27 mouse cellular contexts compared by ENCODE assay signal in the genomic region with DNA sequence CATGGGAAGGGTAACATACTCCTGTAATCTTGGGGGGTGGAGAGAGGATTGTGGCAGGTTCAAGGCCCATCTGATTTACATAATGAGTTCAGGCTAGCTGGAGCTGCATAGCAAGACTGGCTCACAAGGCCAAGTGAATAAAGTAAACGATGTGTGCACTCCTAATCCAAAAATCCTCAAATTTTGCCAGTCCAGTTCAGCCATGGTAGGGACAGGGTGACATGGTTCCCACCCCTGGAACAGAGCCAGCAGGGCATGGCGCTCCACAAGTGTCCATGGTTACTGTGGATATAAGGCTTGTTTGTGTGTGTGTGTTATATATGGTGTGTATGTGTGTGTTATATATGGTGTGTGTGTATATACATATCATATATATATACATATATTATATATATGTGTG. TPM values are rescaled to one million over a fixed set of nuclear protein-coding genes. Genes with fewer than 3 reads are reported as not detected.
"Had no signal": no experiment of that assay in that cellular context is flagged by ENCODE, and none has a peak within 500 bp of the region (broad histone marks: within the 10 kb centered on the region; RNA-seq: fewer than 3 reads in every experiment).

No protein-coding gene starts in this region.

- H3K9me3 ChIP-seq: embryonic facial prominence, embryonic 10.5 days; embryonic facial prominence, embryonic 13.5 days; embryonic facial prominence, embryonic 15.5 days; forebrain, embryonic 10.5 days; forebrain, embryonic 15.5 days; heart, embryonic 10.5 days had no signal

- H3K27me3 ChIP-seq: embryonic facial prominence, embryonic 12.5 days; embryonic facial prominence, embryonic 13.5 days; embryonic facial prominence, embryonic 15.5 days; forebrain, embryonic 12.5 days; forebrain, embryonic 13.5 days; forebrain, embryonic 15.5 days had no signal

- H3K4me1 ChIP-seq: embryonic facial prominence, embryonic 10.5 days; embryonic facial prominence, embryonic 12.5 days; embryonic facial prominence, embryonic 13.5 days; embryonic facial prominence, embryonic 15.5 days; forebrain, embryonic 10.5 days; forebrain, embryonic 12.5 days; forebrain, embryonic 13.5 days; forebrain, embryonic 15.5 days; heart, embryonic 10.5 days had no signal

- H3K36me3 ChIP-seq: embryonic facial prominence, embryonic 10.5 days; embryonic facial prominence, embryonic 12.5 days; embryonic facial prominence, embryonic 13.5 days; embryonic facial prominence, embryonic 15.5 days; forebrain, embryonic 10.5 days; forebrain, embryonic 12.5 days; forebrain, embryonic 15.5 days; heart, embryonic 10.5 days had no signal

- H3K9ac ChIP-seq: embryonic facial prominence, embryonic 12.5 days; embryonic facial prominence, embryonic 13.5 days; embryonic facial prominence, embryonic 15.5 days; forebrain, embryonic 12.5 days; forebrain, embryonic 13.5 days; forebrain, embryonic 15.5 days; forebrain, postnatal 0 days had no signal

- ATAC-seq: forebrain, embryonic 13.5 days; forebrain, embryonic 14.5 days; forebrain, embryonic 15.5 days; forebrain, embryonic 16.5 days; forebrain, postnatal 0 days had no signal

- H3K27ac ChIP-seq: embryonic facial prominence, embryonic 10.5 days; embryonic facial prominence, embryonic 12.5 days; embryonic facial prominence, embryonic 13.5 days; embryonic facial prominence, embryonic 15.5 days; forebrain, embryonic 10.5 days; forebrain, embryonic 12.5 days; forebrain, embryonic 13.5 days; forebrain, embryonic 15.5 days; gastrocnemius, adult 2 months; heart, adult 2 months; heart, embryonic 10.5 days had no signal

- DNase-seq: embryo, embryonic 11 days; forebrain, postnatal 0 days; gastrocnemius, adult 2 months; gastrocnemius, postnatal 10 days; gastrocnemius, postnatal 14 days; gastrocnemius, postnatal 25 days; gastrocnemius, postnatal 36 days; heart, adult 11 months; heart, adult 18-20 months; heart, adult 2 months had no signal

- H3K4me3 ChIP-seq: embryonic facial prominence, embryonic 10.5 days; embryonic facial prominence, embryonic 12.5 days; embryonic facial prominence, embryonic 13.5 days; embryonic facial prominence, embryonic 15.5 days; erythroblast, embryonic 14.5 days; forebrain, embryonic 10.5 days; forebrain, embryonic 12.5 days; forebrain, embryonic 13.5 days; forebrain, embryonic 15.5 days; gastrocnemius, adult 2 months; heart, adult 2 months; heart, embryonic 10.5 days had no signal

- H3K4me2 ChIP-seq: embryonic facial prominence, embryonic 12.5 days; embryonic facial prominence, embryonic 13.5 days; embryonic facial prominence, embryonic 15.5 days; forebrain, embryonic 12.5 days; forebrain, embryonic 13.5 days; forebrain, embryonic 15.5 days; heart, embryonic 11.5 days had no signal

RNA-seq across cellular contexts. Expression of a gene that starts 33.5 kb away (rescaled TPM):
- polyA plus RNA-seq: erythroblast, embryonic 14.5 days had no signal

RNA-seq across cellular contexts. Expression of a gene that starts 48.9 kb away (rescaled TPM):
- total RNA-seq: common myeloid progenitor, adult 5-6 weeks; granulocyte monocyte progenitor cell, adult 5-6 weeks had no signal
- polyA plus RNA-seq: erythroblast, embryonic 14.5 days; forebrain, embryonic 13.5 days had no signal

RNA-seq across cellular contexts. Expression of a gene that starts 51.8 kb away (rescaled TPM):
- total RNA-seq: common myeloid progenitor, adult 5-6 weeks; gastrocnemius, adult 18-20 months; gastrocnemius, adult 8-10 months; gastrocnemius, postnatal 25 days; gastrocnemius, postnatal 36 days; granulocyte monocyte progenitor cell, adult 5-6 weeks; heart, adult 18-20 months; heart, adult 2 months had no signal
- polyA plus RNA-seq: forebrain, embryonic 15.5 days had no signal
